Mouse (Mus musculus) kidney, postnatal 25 days (tissue): ENCODE results near the gene Cass4.

Source experiments
- DNase-seq, 2 experiments: peaks; one replicate each; pipeline ENCODE4 v3.0.0; 2021; ENCODE audit warnings: mixed read lengths in 2 of 2

Gene Cass4

DNA sequence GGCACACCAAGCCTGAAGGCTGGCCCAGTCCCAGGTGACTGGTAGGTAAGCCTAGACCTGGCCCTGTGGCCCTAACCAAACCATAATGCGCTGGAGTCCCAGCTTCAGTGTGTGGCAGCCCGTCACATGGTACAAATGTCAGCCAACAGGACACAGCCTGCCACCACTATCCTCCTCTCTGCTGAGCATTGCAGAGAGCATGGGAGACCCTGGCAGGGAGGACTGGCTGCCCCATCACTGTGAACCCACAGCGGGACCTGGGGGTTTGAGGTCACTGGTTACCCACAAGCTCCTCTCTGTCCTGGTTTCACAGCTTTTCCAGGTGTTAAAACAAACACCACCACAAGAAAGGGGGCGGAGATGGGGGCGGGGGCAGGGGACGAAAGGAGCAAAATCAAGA lies 3.3 kb upstream of the Cass4 start:
- peak in 1 of 2 experiments; percentile 21 for DNase-seq

GRCm38 (mm10) chr2:172392041-172392521 lies 1.5 kb upstream of the Cass4 start:
- no peak for DNase-seq

GRCm38 (mm10) chr2:172394052-172394392 lies 428 bp downstream of the Cass4 start:
- no peak for DNase-seq

GRCm38 (mm10) chr2:172394671-172395070 lies 1.1 kb downstream of the Cass4 start:
- DNase-seq = no peak

GRCm38 (mm10) chr2:172395961-172396360 lies 2.4 kb downstream of the Cass4 start:
- DNase-seq = no peak

DNA sequence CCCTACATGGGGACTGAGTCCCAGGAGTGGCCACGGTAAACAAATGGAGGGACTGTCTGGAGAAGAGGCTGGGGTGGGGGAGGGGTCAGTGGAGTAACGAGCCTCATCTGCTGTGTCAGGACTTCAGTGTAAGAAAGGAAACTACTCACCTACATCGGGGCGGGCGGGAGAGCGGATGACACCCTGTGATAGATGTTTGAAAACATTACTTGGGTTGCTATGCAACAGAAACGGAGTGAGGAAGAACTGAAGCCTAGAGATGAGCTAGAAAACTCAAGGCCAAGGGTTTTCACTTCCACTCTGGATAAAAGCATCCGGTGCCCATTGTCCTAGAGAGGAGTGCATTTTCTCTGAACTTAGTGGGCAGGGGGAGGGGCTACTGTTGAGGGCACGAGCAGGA lies 6.3 kb downstream of the Cass4 start:
- no peak for DNase-seq

DNA sequence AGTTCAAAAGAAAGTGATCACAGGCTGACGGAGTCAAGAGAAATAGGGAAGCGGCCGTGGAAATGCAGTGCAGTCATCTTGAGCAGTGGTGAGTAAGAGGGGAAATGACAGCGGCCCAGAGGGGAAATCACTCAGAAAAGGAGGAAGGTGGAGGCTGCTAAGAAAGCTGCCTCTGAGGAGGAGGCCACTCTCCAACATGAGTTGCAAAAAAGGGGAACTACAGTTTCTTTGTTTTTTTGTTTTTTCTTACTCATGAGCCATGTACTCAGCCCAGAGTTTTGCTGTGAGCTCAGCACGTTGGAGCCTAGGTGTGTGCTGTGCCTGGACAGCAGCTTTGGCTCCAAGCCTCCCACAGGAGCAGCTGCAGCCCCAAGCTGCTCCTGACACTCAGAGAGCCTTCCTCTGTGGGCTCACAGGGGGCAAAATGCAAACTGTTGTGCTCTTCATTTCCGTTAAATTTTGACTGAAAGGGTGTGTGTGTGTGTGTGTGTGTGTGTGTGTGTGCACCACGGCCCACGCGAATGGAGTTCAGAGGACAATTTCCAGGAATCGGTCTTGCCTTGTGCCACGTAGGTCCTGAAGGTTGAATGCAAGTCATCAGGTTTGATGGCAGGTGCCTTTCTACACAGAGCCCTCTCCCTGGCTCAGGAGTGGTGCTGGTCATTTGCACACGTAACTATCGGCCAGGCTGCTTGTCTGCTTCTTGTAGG lies 7.7 kb downstream of the Cass4 start:
- DNase-seq = no peak

GRCm38 (mm10) chr2:172404239-172404638 lies 10.6 kb downstream of the Cass4 start:
- DNase-seq = no peak

- DNase-seq = no peak
Observed at GRCm38 (mm10) chr2:172405011-172405410, 11.4 kb downstream of the Cass4 start.

DNA sequence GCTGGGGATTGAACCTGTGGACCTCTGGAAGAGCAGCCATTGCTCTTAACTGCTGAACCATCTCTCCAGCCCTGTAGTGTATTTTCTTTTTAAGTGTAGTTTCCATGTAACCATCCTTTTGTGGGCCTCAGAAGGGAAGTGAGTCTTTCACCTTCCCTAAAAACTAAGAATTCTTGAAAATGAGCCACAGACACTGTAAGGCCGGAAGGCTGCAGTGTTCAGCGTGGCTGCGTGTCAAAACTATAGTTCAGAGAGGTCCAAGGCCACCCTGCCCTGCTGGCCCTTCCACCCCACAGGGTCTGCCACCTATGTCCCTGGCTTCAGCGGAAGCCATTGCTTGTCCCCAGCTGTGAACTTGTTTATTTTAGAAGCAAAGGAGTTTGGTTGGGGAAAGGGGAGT lies 12.6 kb downstream of the Cass4 start:
- no peak for DNase-seq

- no peak for DNase-seq
Observed at GRCm38 (mm10) chr2:172407499-172407898, 13.9 kb downstream of the Cass4 start.

DNA sequence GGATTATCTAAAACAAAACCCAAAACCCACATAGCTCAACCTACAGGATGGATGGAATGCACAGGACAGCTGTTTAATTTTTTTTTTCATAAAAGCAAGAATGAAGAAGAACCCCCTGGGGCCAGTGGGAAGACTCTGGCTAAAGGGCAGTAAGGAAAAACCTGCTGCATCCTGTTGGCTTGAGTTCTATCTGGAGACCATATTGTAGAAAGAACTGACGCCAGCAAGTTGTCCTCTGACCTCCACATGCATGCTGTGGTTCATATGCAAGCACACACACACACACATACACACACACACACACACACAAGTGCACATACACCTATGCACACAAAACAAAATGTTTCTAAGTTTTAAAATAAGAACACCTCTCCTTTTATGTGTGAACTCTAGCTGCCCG lies 17.1 kb downstream of the Cass4 start:
- DNase-seq = no peak

- DNase-seq = no peak
Observed at GRCm38 (mm10) chr2:172411091-172411490, 17.5 kb downstream of the Cass4 start.

DNA sequence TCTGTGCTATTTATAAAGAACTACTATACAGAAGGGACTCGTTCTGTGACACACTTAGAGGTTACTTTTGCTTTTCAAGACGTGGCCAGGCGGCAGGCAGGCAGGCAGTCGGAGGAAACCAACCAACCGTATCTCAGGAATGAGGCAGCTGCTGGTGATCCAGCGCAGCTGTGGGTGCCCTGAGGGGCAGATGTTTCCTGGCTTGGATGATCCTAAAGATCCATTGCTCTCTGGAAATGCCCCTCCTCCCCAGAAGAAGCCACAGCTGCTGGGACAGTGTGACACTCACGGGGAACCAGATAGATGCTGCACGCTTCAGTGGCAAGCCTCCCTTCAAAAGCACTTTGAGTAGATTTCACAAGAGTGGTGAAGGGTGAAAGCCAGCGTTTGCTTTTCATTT lies 18.9 kb downstream of the Cass4 start:
- peak; percentile 24 to 43 for DNase-seq

GRCm38 (mm10) chr2:172413273-172413672 lies 19.7 kb downstream of the Cass4 start:
- no peak for DNase-seq

DNA sequence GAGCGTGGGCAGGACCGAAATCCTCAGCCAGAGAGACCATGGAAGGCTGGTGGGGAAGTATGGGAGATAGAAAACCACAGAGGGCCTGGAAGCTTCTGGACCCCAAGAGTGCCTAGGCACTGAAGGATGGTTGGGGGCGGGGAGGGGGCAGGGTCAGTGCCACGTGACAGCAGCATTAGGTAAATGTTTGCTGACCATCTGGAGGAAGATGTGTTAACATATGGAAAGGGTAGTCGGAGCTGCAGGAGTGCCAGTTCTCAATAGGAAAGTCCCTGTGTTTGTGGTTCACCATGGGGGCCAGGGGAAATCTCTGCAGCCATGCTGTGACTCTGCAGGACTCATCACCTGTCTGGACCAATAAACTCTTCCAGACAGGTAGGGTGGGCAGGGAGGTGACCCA lies 20.3 kb downstream of the Cass4 start:
- DNase-seq = no peak

DNA sequence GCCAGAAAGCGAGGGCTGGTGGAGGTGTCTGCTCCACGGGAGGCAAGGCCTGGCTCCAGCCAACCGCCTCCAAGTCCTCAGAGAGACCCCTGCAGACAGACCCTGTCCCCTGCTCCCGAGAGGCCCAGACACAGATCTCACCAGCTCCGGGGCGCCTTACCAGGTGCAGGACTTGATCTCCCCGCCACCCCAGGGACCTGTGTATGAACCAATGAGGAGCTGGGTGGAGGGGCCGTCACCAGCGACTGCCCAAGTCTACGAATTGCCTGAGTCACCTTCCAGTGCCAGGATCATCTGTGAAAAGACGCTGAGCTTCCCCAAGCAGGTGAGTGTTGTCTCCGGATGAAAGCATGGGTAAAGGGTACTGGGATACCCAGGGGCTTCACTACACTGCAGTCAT lies 22.6 kb downstream of the Cass4 start:
- peak in 1 of 2 experiments; percentile 41 for DNase-seq

DNA sequence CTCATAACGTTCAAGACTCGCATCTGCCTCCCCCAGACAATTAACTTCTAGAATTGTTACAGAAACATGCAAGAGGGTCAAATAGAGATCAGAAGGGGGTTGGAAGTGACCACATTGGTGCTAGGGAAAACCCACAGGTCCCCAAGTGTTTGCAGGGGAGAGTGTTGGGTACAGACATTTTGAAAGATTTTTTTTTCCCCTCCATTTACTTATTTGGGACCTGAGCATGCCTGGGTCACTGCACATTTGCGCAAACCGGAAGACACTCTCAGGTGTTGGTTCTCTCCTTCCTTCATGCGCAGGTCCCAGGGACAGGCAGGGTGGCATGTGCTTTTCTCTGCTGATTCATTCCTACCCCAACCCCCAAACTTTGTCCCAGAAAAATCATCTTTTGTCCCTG lies 23.3 kb downstream of the Cass4 start:
- no peak for DNase-seq

GRCm38 (mm10) chr2:172418208-172418607 lies 24.6 kb downstream of the Cass4 start:
- no peak for DNase-seq

DNA sequence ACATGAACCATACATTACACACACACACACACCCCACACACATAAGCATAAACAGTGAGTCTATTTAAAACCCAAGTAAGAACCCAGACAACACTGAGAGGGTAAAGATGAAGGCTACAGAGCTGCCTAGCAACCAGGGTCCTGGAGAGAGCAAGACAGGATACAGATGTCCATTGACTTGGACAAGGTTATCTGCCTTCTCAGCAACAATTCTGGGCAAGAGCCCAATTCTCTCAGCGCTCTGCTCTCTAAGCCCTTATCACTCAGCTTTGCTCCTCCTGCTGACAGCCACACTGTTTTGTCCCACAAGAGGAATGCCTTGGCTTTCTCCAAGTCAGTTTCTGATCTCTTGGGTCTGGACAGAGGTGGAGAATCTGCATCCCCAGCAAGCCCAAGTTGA lies 37.0 kb downstream of the Cass4 start:
- DNase-seq = peak; percentile 43 to 45

GRCm38 (mm10) chr2:172433746-172434145 lies 40.2 kb downstream of the Cass4 start:
- no peak for DNase-seq

DNA sequence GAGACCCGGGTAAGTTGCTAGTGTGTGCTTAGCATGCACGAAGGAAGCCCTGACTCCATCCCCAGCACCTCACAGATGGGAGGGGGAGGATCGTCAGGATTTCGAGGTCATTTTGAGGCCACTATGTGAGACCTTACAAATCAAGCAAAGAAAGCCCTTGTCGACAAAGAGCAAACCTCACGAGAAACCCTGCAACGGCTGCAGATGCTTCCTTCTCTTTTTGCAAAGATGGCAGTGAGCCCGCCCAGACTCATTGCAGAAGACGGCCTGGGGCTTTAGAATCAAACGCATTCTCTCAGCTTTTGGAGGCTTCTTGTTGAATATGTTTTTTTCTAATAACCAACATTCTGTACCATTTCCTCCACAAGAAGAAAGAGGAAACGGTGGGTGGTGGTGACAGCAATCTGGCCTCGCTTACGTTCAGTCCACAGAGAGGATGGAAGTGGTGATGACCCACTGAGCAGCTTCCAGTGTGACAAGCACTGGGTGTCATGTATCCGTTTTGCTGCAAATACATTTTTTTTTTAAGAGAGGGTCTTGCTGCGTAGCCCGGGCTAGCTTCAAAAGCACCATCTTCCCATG lies 43.9 kb downstream of the Cass4 start:
- no peak for DNase-seq

GRCm38 (mm10) chr2:172439843-172440639 lies 46.4 kb downstream of the Cass4 start, which contains the start of gene Rtf2:
Gene Rtf2 (plus strand): TSS chr2:172440556.
- peak; percentile 99 to 100 for DNase-seq

GRCm38 (mm10) chr2:172440640-172441005 lies 47.0 kb downstream of the Cass4 start:
- DNase-seq = no peak
